Mouse (Mus musculus) testis, adult 2 months (tissue): ENCODE results near the gene Mansc4.

Experiments used
- CTCF ChIP-seq: fragments of 200-500 bp; IDR thresholded peaks from 2 replicates; pipeline ENCODE4 v1.5.1; 2012; ENCODE audit warnings: low read depth, mild to moderate bottlenecking, inconsistent platforms, low read length, moderate library complexity; ENCODE audit not compliant: control insufficient read depth, insufficient read depth, insufficient replicate concordance
- POLR2A ChIP-seq: fragments of 200-500 bp; IDR thresholded peaks from 2 replicates; pipeline ENCODE4 v1.6.1; 2012; ENCODE audit warnings: low read depth, mild to moderate bottlenecking, inconsistent platforms, low read length, moderate library complexity; ENCODE audit not compliant: control insufficient read depth

DNA sequence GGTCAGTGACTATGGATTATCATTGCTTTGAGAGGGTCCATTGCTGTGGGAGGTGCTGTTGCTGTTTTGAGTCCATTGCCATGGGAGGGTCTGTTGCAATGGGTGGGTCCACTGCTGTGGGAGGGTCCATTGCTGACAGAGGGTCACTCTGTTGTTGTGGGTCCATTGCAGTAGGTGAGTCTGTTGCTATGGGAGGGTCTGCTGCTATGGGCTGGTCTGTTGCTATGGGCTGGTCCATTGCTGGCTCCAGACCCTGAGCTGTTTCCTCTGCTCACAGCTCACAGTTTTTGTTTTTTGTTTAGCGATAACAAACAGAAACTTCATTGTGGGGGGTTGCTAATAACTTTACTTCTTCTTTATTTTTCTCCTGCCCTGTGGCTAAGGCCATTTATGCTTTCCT is 18.7 kb upstream of the Mansc4 start:
- TF ChIP-seq POLR2A: no peak
- no peak for TF ChIP-seq CTCF
